Mouse (Mus musculus) CD4-positive, CD25-positive, alpha-beta regulatory T cell, adult 4 months (primary cell): Measurements from ENCODE around the gene Yae1d1. TPM values are rescaled to one million over a fixed set of nuclear protein-coding genes. Genes with fewer than 3 reads are reported as not detected.

ENCODE experiments used
- polyA plus RNA-seq, 2 experiments: library from polyadenylated mRNA; unstranded; fragments of 100-300 nt; shearing (Covaris generic); gene quantifications; one replicate each; pipeline ENCODE4 v1.2.1; 2017

The Yae1d1 gene
- polyA plus RNA-seq, 2 experiments from 2014 or later, result 17.3 to 18.7 TPM

Other genes with a start within 250 kb of the Yae1d1 start
- gene Cdk13, start 188.3 kb downstream of the Yae1d1 start, polyA plus RNA-seq, result 10 to 100 TPM; 26.7 to 28.0 TPM
- 1 to 10 TPM; 3.8 to 5.1 TPM for gene Rala, start 49.1 kb downstream of the Yae1d1 start, polyA plus RNA-seq